Mouse (Mus musculus) heart, embryonic 10.5 days (tissue): Measurements from ENCODE around the gene Hecw2. TPM values are rescaled to one million over a fixed set of nuclear protein-coding genes. Genes with fewer than 3 reads are reported as not detected.

Source experiments
- DNase-seq: peaks from one replicate; pipeline ENCODE4 v3.0.0-alpha.2; 2017; ENCODE audit warnings: low spot score
- H3K27ac ChIP-seq: fragments of 300-500 bp; sonication (generic); 2 replicates; pipeline ENCODE4 v1.5.1; 2016; ENCODE audit warnings: mild to moderate bottlenecking
- H3K27me3 ChIP-seq: fragments of 300-500 bp; sonication (generic); 2 replicates; pipeline ENCODE4 v1.6.1; 2016; ENCODE audit warnings: mild to moderate bottlenecking; ENCODE audit not compliant: poor library complexity, insufficient read depth, severe bottlenecking
- H3K36me3 ChIP-seq: fragments of 300-500 bp; sonication (generic); 2 replicates; pipeline ENCODE4 v1.6.1; 2016; ENCODE audit warnings: mild to moderate bottlenecking, moderate library complexity
- H3K4me1 ChIP-seq: fragments of 300-500 bp; sonication (generic); 2 replicates; pipeline ENCODE4 v1.6.1; 2016; ENCODE audit warnings: mild to moderate bottlenecking
- H3K4me3 ChIP-seq: fragments of 300-500 bp; sonication (generic); 2 replicates; pipeline ENCODE4 v1.5.1; 2016; ENCODE audit warnings: mild to moderate bottlenecking, moderate library complexity
- H3K9me3 ChIP-seq: fragments of 300-500 bp; sonication (generic); 2 replicates; pipeline ENCODE4 v1.6.1; 2016; ENCODE audit warnings: mild to moderate bottlenecking, moderate library complexity
- WGBS: fragments of 180-500 bp; shearing (Covaris S2); methylation state at CpG from one replicate; pipeline ENCODE4 v1.1.7; 2016; 5-methylcytosine and 5-hydroxymethylcytosine counted together
- polyA plus RNA-seq: library from polyadenylated mRNA; unstranded; fragments of >200 nt; fragmentation: Nextera tagmentation; extraction: Ambion mirVana; gene quantifications from 2 replicates; pipeline ENCODE4 v1.2.1, GENCODE M21; 2016

Hecw2 gene
- polyA plus RNA-seq, 1 experiment from 2014 or later = 5.2 TPM

DNA sequence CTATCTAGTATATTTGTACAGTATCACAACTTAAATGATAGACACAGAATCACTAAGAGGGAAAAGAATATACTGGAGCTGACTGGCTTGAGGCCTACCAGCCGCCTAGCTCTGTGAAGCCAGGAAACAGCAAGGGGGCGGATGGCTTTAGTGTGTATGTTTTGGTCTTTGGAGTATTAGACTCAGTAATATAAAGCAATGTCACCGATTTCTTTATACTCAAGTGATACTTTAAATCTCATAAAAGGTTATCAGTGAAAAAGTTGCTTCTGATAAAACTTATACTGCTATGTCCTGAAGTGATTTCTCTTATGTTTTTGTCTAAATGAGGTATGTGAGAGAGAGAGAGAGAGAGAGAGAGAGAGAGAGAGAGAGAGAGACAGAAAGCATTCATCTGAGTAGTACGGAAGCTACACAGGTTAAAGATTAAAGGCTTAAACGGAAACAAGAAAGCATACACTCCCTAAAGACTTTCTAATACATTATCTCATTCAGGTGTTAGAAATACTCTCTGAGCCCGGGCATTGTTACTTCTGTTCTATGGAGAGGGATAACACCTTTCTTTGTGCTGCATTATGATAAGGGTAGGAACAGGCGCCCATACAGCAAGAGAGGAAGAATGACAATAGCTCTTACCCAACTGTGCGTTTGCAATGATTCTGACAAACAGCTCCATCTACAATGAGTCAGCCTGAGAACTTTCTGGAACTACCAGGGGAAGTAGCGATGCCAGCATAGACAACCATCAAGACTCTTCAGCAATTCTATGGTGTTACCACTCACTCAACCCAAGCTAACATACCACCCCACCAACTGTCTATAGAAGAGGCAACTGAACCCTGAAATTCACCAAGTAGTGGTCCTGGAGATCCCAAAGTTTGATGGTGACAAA lies 370.3 kb downstream of the Hecw2 start:
- H3K36me3 ChIP-seq = peaks cover 6% of the 10 kb centered on the region; the same call in 1 of the 2 replicates
- H3K4me1 ChIP-seq = peaks cover 11% of the 10 kb centered on the region; the same call in 1 of the 2 replicates
- WGBS = 68% methylated on average over 9 of the region's 9 CpGs
- no peaks in the 10 kb centered on the region for H3K9me3 ChIP-seq
- no peaks in the 10 kb centered on the region for H3K27me3 ChIP-seq
- H3K27ac ChIP-seq = no peak overlapping the region
- H3K4me3 ChIP-seq = no peak overlapping the region
- no peak for DNase-seq

DNA sequence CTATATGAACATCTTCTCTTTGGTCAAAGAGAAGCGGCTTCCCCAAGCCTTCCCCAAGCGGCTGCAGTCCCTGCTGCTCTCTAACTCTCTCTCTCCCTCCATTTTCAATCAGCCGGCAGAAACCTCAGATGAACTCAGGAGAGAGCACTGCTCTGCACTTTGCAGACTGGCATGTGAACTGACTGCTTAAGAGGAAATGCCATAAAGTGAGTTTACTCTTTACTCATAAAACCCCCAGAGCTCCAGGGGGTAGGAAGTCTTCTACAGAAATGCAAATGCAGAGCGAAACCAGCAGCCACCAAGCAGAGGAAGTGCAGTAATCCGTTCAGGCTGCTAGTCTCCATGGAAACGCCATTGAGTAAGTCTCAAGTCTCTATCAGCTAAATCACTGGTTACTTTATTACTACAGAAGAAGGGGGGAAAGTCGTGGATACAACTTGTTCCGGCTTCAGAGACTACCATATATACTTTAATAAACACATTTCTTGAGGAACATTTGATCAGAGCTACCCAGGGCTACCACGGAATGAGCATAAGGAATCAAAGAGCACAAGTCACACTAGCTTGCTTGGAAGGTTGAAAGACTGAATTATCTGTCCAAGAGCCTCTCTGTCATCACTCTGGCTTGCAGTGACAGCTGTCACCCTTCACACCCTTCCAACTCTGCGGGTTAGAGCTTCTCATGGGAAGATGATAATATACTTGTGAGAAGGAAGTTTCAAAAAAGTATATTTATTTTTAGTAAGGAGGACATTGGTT lies 371.1 kb downstream of the Hecw2 start:
- no peaks in the 10 kb centered on the region for H3K9me3 ChIP-seq
- WGBS = 8% methylated on average over 10 of the region's 10 CpGs
- H3K4me3 ChIP-seq = peak overlapping the region; percentile 44
- no peaks in the 10 kb centered on the region for H3K27me3 ChIP-seq
- peaks cover 3% of the 10 kb centered on the region; the same call in 1 of the 2 replicates for H3K36me3 ChIP-seq
- H3K4me1 ChIP-seq = peaks cover 11% of the 10 kb centered on the region; the same call in 1 of the 2 replicates
- no peak overlapping the region for H3K27ac ChIP-seq
- DNase-seq = no peak

DNA sequence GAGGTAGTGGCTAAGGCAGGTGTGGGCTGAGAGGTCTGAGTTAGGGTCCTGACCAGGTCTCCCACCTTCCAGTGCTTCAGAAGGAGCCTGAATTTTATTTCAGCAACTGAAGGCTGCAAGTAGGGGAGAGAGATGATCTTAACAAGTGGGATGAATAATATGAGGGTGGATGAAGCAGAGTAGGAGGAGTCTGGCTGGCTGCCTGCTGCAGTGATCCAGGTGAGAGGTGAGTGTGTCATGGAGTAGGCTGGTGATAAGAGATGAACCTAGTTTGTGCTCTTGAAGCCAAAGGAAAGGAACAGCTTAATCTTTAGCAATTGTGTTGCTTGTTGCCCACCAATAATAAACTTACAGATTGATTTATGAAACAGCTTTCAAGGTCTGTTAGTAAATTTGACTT lies 373.0 kb downstream of the Hecw2 start:
- Histone ChIP-seq H3K4me1 (peaks cover 11% of the 10 kb centered on the region; the same call in 1 of the 2 replicates), H3K4me3 (no peak overlapping the region), H3K36me3 (peaks cover 3% of the 10 kb centered on the region; the same call in 1 of the 2 replicates), H3K9me3 (no peaks in the 10 kb centered on the region), H3K27me3 (no peaks in the 10 kb centered on the region), H3K27ac (no peak overlapping the region)
- DNase-seq = no peak

DNA sequence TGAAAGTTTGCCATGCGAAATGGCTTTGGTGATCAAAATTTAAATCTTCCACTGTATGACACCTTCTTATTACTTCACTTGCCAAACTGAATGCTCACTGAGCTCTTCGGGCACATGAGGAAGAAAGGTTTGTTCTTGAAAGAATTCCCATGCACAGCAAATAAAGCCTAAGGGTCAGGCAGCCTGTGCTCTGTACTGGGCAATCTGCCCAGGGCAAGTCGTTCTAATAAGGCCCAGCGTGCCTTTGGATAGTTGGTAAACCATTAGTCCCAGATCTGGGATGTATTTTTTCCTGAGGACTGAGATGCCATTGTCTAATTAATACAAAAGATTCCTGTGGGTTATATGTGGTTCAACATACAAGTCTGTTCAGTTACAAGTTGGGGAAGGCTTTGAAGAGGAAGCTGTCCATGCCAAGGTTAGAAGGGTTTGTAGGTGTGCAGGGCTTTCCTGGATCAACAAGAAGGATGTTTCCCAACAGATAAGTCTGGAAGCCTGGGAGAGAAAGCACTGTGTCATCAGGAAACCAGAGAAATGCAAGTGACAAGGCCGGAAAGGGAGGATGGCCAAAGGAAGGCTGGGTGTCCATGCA lies 374.8 kb downstream of the Hecw2 start:
- Histone ChIP-seq H3K27ac (no peak overlapping the region), H3K4me3 (no peak overlapping the region), H3K9me3 (no peaks in the 10 kb centered on the region), H3K4me1 (peaks cover 11% of the 10 kb centered on the region; the same call in 1 of the 2 replicates), H3K36me3 (peaks cover 3% of the 10 kb centered on the region; the same call in 1 of the 2 replicates), H3K27me3 (no peaks in the 10 kb centered on the region)
- WGBS = 81% methylated on average over 5 of the region's 5 CpGs
- no peak for DNase-seq

DNA sequence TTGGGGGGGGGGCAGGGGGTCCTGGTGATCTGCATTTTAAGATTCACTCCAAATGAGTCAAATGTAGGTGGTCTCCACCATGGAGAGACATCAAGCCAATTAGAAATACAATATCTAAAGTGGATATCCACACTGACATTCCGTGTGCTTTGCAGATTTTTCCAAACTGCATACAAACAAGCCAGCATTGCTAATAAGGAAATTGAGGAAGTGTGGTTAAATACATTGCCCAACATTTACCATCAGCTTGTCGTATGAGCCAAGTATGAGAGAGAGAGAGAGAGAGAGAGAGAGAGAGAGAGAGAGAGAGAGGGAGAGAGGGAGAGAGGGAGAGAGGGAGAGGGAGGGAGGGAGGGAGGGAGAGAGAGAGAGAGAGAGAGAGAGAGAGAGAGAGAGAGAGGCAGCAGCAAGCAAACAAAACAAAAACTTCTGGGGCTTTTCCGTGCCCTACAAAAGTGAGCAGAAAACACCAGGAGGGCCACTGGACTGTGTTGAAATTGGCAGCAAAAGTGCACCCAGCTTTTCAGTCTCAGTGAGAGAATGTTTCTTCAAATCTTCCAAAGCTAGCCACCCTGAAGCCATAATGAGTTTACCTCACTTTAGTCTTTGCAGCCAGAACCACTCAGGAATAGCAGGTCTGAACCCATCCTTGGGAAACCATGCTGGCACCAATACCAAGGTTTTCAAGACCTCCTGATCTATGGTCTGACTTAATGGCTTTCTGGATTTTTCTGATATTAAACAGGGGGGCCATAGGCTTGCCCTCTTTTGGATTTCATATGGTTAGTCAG lies 376.7 kb downstream of the Hecw2 start:
- no peak overlapping the region for H3K27ac ChIP-seq
- WGBS = 48% methylated on average over 3 of the region's 3 CpGs
- H3K9me3 ChIP-seq = no peaks in the 10 kb centered on the region
- 0 out of 2 replicates have a peak, but pooled peaks cover 3% of the 10 kb centered on the region for H3K4me1 ChIP-seq
- peaks cover 5% of the 10 kb centered on the region; the same call in 1 of the 2 replicates for H3K36me3 ChIP-seq
- no peak overlapping the region for H3K4me3 ChIP-seq
- DNase-seq = no peak
- no peaks in the 10 kb centered on the region for H3K27me3 ChIP-seq

DNA sequence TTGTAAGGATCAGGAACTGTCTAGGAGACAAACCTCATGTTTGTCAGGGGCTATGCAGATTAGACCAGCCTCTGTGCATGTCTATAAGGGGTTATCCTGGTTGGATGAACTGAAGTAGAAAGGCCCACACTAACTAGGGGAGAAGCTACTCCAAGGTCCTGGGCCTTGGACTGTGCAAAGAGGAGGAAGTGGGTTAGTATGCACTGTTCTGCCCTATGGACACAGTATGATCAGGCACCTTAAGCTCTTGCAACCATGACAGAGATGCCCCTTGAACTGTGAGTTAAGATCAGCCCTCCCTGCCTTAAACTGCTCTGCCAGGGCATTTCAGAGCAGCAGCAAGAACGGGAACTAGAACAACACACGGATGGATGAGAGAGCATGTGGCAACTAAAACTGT lies 378.6 kb downstream of the Hecw2 start:
- peaks cover 12% of the 10 kb centered on the region; the same call in 1 of the 2 replicates for H3K36me3 ChIP-seq
- no peaks in the 10 kb centered on the region for H3K9me3 ChIP-seq
- H3K4me3 ChIP-seq = no peak overlapping the region
- H3K27ac ChIP-seq = no peak overlapping the region
- WGBS = 85% methylated on average over 2 of the region's 2 CpGs
- H3K27me3 ChIP-seq = no peaks in the 10 kb centered on the region
- no peaks in the 10 kb centered on the region for H3K4me1 ChIP-seq
- no peak for DNase-seq

DNA sequence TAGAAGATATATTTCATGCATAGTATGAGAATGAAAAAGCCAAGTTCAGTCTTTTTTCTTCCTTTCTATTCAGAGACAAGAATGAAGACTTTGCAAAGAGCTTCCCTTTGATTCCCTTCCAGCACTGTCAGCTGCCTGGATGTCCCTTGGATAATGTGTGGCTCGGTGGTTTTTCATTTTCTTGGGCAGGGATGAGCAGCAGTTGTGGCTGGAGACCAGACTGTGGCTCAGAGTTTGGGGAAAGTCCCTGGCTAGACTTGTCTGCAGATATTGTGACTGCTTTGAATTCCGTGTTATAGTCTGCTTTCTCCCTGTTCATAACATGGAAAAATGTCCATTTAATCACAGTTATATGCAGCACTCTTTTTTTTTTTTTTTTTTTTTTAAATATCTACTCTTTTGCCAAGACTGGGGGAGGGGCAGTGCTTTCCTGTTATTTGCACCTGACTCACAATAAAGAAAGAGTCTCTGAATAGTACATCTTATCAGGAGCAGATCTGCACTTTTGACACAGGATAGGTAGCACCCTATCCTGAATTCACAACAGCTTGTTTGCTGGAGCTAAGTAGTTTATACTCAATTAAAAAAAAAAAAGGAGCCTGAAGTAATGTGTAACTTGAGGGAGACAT lies 380.8 kb downstream of the Hecw2 start:
- 66% methylated on average over 2 of the region's 2 CpGs for WGBS
- DNase-seq = no peak

DNA sequence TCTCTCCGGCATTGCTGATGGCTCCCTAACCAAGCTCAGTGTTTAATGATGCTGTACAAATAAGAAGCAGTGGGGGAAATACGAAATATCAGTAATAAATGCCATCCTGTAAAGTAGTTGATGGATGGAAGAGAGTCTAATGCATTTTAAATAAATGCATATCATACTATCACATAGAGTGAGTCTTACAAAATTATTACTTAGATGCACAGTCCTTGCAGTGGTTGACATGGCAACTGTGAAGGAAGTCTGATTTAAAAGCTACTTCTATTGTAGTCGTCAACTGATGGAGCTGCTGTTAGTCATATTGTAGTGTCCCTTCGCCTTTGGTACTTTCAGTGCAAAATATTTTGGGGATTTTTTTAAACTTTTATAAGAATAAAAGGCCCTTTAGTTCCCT lies 383.0 kb downstream of the Hecw2 start:
- H3K27ac ChIP-seq = no peak overlapping the region
- no peaks in the 10 kb centered on the region for H3K27me3 ChIP-seq
- no peak overlapping the region for H3K4me3 ChIP-seq
- H3K36me3 ChIP-seq = 0 out of 2 replicates have a peak, but pooled peaks cover 9% of the 10 kb centered on the region
- no peaks in the 10 kb centered on the region for H3K9me3 ChIP-seq
- H3K4me1 ChIP-seq = no peaks in the 10 kb centered on the region
- DNase-seq = no peak
- WGBS = 85% methylated on average over 4 of the region's 4 CpGs

More for the DNA sequence above, 380.8 kb downstream of the Hecw2 start:
- H3K4me3 ChIP-seq = no peak overlapping the region
- no peaks in the 10 kb centered on the region for H3K4me1 ChIP-seq
- H3K36me3 ChIP-seq = 0 out of 2 replicates have a peak, but pooled peaks cover 9% of the 10 kb centered on the region
- no peaks in the 10 kb centered on the region for H3K27me3 ChIP-seq
- no peaks in the 10 kb centered on the region for H3K9me3 ChIP-seq
- H3K27ac ChIP-seq = no peak overlapping the region

DNA sequence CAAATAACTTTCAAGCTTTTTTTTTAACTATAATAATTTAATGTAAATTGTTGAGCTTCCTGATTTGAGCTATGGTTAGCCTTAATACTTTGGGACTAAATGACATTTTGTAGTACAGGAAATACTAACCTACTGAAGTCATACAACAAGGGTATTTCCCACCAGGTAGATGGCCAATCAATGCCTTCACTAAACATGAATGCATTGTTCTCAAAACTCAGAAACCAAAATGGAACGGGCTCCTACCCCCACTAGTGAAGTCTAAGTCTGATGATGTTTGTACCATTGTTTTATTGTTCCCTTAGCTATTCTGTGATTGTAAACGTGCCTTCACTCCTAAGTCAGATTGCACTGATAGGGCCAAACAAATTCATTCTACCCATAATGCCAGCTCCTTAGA lies 386.7 kb downstream of the Hecw2 start:
- Histone ChIP-seq H3K27ac (no peak overlapping the region), H3K36me3 (0 out of 2 replicates have a peak, but pooled peaks cover 6% of the 10 kb centered on the region), H3K4me3 (no peak overlapping the region), H3K9me3 (no peaks in the 10 kb centered on the region), H3K27me3 (no peaks in the 10 kb centered on the region), H3K4me1 (no peaks in the 10 kb centered on the region)
- DNase-seq = no peak
- WGBS = 77% methylated on average over 2 of the region's 2 CpGs

DNA sequence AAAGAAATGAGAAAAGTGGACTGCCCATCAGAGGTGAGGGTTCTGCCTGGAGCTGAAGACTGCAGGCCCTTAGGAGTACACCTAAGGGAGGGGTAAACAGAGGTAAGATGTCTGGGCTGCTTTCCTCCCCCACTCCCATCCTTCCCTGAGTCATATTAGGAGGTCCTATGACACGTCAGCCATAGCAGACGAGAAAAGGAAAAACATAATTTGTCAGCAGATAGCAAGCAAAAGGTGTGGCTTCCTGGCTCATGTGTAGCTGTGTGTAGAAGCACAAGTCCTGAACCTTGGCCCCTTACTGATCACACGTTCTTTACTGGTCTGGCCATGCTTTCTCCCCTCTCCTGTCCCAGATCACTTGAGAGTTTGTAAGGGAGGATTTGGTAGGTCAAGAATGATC lies 397.2 kb downstream of the Hecw2 start:
- Histone ChIP-seq H3K36me3 (no peaks in the 10 kb centered on the region), H3K4me1 (peaks cover 13% of the 10 kb centered on the region), H3K9me3 (no peaks in the 10 kb centered on the region), H3K4me3 (no peak overlapping the region), H3K27me3 (no peaks in the 10 kb centered on the region), H3K27ac (no peak overlapping the region)
- no peak for DNase-seq
- 55% methylated on average over 3 of the region's 3 CpGs for WGBS

DNA sequence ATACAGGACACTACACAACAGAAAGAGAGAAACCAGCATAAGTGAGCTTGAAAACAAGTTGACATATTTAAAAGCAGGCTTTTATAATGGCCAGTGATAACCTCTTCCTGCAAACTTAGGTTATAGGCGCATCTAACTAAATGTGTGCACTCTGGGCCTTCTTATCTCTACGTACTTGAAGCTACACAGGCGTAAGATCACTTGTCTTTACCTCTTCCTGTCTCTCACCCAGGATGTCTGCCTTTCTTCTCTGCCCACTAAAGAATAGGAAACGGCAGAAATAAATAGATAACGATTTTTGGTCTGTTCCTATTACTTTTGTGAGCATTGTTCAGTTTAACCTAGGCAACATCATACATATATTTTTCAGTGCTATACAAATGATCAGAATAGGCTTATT lies 397.9 kb downstream of the Hecw2 start:
- H3K27me3 ChIP-seq = no peaks in the 10 kb centered on the region
- no peak for DNase-seq
- no peaks in the 10 kb centered on the region for H3K36me3 ChIP-seq
- H3K27ac ChIP-seq = no peak overlapping the region
- peaks cover 13% of the 10 kb centered on the region for H3K4me1 ChIP-seq
- H3K9me3 ChIP-seq = no peaks in the 10 kb centered on the region
- H3K4me3 ChIP-seq = no peak overlapping the region
- 22% methylated on average over 5 of the region's 5 CpGs for WGBS

DNA sequence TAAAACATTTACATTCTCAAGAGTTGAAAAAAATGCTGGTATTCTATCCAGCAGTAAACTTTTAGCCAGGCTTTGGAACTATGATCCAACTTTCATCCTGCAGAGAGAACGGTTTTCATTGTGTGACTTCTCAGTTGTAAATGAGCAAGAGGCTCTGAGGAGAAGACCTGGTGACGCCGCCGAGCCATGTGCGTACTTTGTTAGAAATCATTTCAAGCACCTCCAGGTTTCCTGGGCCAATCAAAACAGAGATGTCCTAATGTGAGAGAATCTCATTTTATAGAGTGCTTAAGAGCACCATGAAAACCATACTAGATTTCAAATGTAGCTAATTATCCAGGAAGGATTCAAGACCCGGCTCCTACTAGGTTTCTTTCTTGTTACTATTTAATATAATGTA lies 398.7 kb downstream of the Hecw2 start:
- no peak for DNase-seq
- no peak overlapping the region for H3K27ac ChIP-seq
- no peaks in the 10 kb centered on the region for H3K9me3 ChIP-seq
- peaks cover 13% of the 10 kb centered on the region for H3K4me1 ChIP-seq
- H3K4me3 ChIP-seq = no peak overlapping the region
- 85% methylated on average over 6 of the region's 6 CpGs for WGBS
- no peaks in the 10 kb centered on the region for H3K36me3 ChIP-seq
- no peaks in the 10 kb centered on the region for H3K27me3 ChIP-seq
